Comparison of ENCODE assay signal across 9 mouse cellular contexts in genomic region chr17:71872976-71873375, GRCm38 (mm10).
DNase-seq lines count a peak whose midpoint lies in the region; ATAC-seq and TF ChIP-seq lines count a peak whose summit lies in the region.
"Had no signal": no experiment of that assay in that cellular context is flagged by ENCODE, and none has a peak within 500 bp of the region (broad histone marks: within the 10 kb centered on the region; RNA-seq: fewer than 3 reads in every experiment).

No protein-coding gene starts in this region.

- H3K4me2 ChIP-seq in heart, embryonic 11.5 days, result no peak overlapping the region
- H3K4me2 ChIP-seq: limb, embryonic 12.5 days had no signal

- H3K36me3 ChIP-seq in heart, embryonic 11.5 days (ENCODE audit: control insufficient read depth, insufficient read depth, low read length), result no peaks in the 10 kb centered on the region
- H3K36me3 ChIP-seq: limb, embryonic 12.5 days had no signal

- H3K9me3 ChIP-seq in heart, embryonic 11.5 days (replicated peaks; ENCODE audit: control insufficient read depth, low read length), result no peaks in the 10 kb centered on the region
- H3K9me3 ChIP-seq: limb, embryonic 12.5 days had no signal

- no peak overlapping the region for H3K4me3 ChIP-seq in heart, embryonic 11.5 days (ENCODE audit: low read depth, low read length)
- no peak overlapping the region for H3K4me3 ChIP-seq in embryonic fibroblast, embryonic 13.5 days (ENCODE audit: insufficient read depth, low read length)
- H3K4me3 ChIP-seq: limb, embryonic 12.5 days had no signal

- peak; percentile 76 for DNase-seq in heart, adult 11 months
- DNase-seq in 3T3-L1 (ENCODE audit: low read depth, low spot score) (peak; percentile 47), MN1 (ENCODE audit: low spot score) (peak; percentile 21)
- peak; percentile 53 for DNase-seq in retina, embryonic 14.5 days (ENCODE audit: low spot score)
- no peak for DNase-seq in frontal cortex, postnatal 25 days (ENCODE audit: low spot score in 2 of 2)
- no peak for DNase-seq in left cerebral cortex, postnatal 25 days (ENCODE audit: low spot score in 2 of 2)

- peak; percentile 37; the same call in 1 of the 2 replicates for TF ChIP-seq CTCF in embryonic fibroblast, embryonic 13.5 days (IDR thresholded peaks at IDR 0.05; ENCODE audit: borderline replicate concordance, insufficient read depth, low read length)

- H3K27ac ChIP-seq in heart, embryonic 11.5 days (ENCODE audit: low read depth, low read length), result no peak overlapping the region
- no peak overlapping the region for H3K27ac ChIP-seq in embryonic fibroblast, embryonic 13.5 days (ENCODE audit: insufficient read depth, low read length)
- H3K27ac ChIP-seq: limb, embryonic 12.5 days had no signal

- peaks cover 3% of the 10 kb centered on the region; the same call in 1 of the 2 replicates for H3K4me1 ChIP-seq in heart, embryonic 11.5 days (ENCODE audit: control insufficient read depth, insufficient read depth, low read length)
- peaks cover 2% of the 10 kb centered on the region; the same call in 1 of the 2 replicates for H3K4me1 ChIP-seq in embryonic fibroblast, embryonic 13.5 days (ENCODE audit: control insufficient read depth, insufficient read depth, low read length)

- no peak for TF ChIP-seq POLR2A in embryonic fibroblast, embryonic 13.5 days (IDR thresholded peaks at IDR 0.05; ENCODE audit: low read depth, low read length)

- intact Hi-C loops in left cerebral cortex, postnatal 25 days (cut with DNase I), result no loop called here

- no peak overlapping the region for H3K9ac ChIP-seq in heart, embryonic 11.5 days (ENCODE audit: low read depth, low read length)
- H3K9ac ChIP-seq: limb, embryonic 12.5 days had no signal

- 52% methylated on average over 5 of the region's 5 CpGs for WGBS in heart, embryonic 11.5 days (ENCODE audit: insufficient replicate concordance)

- no peak for ATAC-seq in heart, embryonic 11.5 days (replicated peaks; ENCODE audit: insufficient number of reproducible peaks, low FRiP score, low TSS enrichment)

- H3K27me3 ChIP-seq in heart, embryonic 11.5 days (ENCODE audit: control insufficient read depth, insufficient read depth, low read length), result no peaks in the 10 kb centered on the region

Comparison
In these comparisons a context has a peak if more than half of its experiments do, and no peak if none do; other contexts are left out.
1. DNase-seq: peak in heart, adult 11 months (single experiment), 3T3-L1 (single experiment), MN1 (single experiment) and retina, embryonic 14.5 days (single experiment); none in frontal cortex, postnatal 25 days (0 of 2) and left cerebral cortex, postnatal 25 days (0 of 2).